Mouse (Mus musculus) heart, embryonic 12.5 days (tissue): ENCODE results near the gene Krtap5-4. TPM values are rescaled to one million over a fixed set of nuclear protein-coding genes. Genes with fewer than 3 reads are reported as not detected.

Experiments
- ATAC-seq: fragments of 200-750 bp; cut with Nextera tagmentation; 2 replicates; pipeline ENCODE4 v1.8.0; 2017; ENCODE audit warnings: moderate TSS enrichment, moderate library complexity; ENCODE audit not compliant: insufficient number of reproducible peaks, low FRiP score
- H3K27ac ChIP-seq: fragments of 300-500 bp; sonication (generic); 2 replicates; pipeline ENCODE4 v1.5.1; 2016; ENCODE audit warnings: mild to moderate bottlenecking, moderate library complexity; ENCODE audit not compliant: poor library complexity, severe bottlenecking
- H3K27me3 ChIP-seq: fragments of 300-500 bp; sonication (generic); replicated peaks from 2 replicates; pipeline ENCODE4 v1.6.1; 2016; ENCODE audit warnings: mild to moderate bottlenecking, moderate library complexity
- H3K36me3 ChIP-seq: fragments of 300-500 bp; sonication (generic); 2 replicates; pipeline ENCODE4 v1.6.1; 2016; ENCODE audit warnings: mild to moderate bottlenecking, moderate library complexity
- H3K4me1 ChIP-seq: fragments of 300-500 bp; sonication (generic); replicated peaks from 2 replicates; pipeline ENCODE4 v1.6.1; 2016; ENCODE audit warnings: mild to moderate bottlenecking
- H3K4me2 ChIP-seq: fragments of 300-500 bp; sonication (generic); 2 replicates; pipeline ENCODE4 v1.6.1; 2016; ENCODE audit warnings: mild to moderate bottlenecking, moderate library complexity
- H3K4me3 ChIP-seq: fragments of 300-500 bp; sonication (generic); 2 replicates; pipeline ENCODE4 v1.5.1; 2016; ENCODE audit warnings: mild to moderate bottlenecking
- H3K9ac ChIP-seq: fragments of 300-500 bp; sonication (generic); 2 replicates; pipeline ENCODE4 v1.6.1; 2016; ENCODE audit warnings: mild to moderate bottlenecking, moderate library complexity
- H3K9me3 ChIP-seq: fragments of 300-500 bp; sonication (generic); replicated peaks from 2 replicates; pipeline ENCODE4 v1.6.1; 2016; ENCODE audit warnings: mild to moderate bottlenecking, moderate library complexity
- WGBS: fragments of 180-500 bp; shearing (Covaris S2); methylation state at CpG from one replicate; pipeline ENCODE4 v1.1.7; 2016; 5-methylcytosine and 5-hydroxymethylcytosine counted together
- polyA plus RNA-seq: library from polyadenylated mRNA; unstranded; fragments of >200 nt; fragmentation: Nextera tagmentation; extraction: Ambion mirVana; gene quantifications from 2 replicates; pipeline ENCODE4 v1.2.1, GENCODE M21; 2016

Gene Krtap5-4
- polyA plus RNA-seq, 1 experiment from 2014 or later: not detected

- Histone ChIP-seq H3K9me3 (no peaks in the 10 kb centered on the region), H3K4me2 (no peak overlapping the region), H3K9ac (no peak overlapping the region), H3K27ac (no peak overlapping the region), H3K27me3 (no peaks in the 10 kb centered on the region), H3K4me3 (no peak overlapping the region), H3K36me3 (no peaks in the 10 kb centered on the region), H3K4me1 (peaks cover 14% of the 10 kb centered on the region; the same call in 1 of the 2 replicates)
- 73% methylated on average over 10 of the region's 10 CpGs for WGBS
- ATAC-seq: no peak
Measured at GRCm38 (mm10) chr7:142341564-142342246, 38.4 kb downstream of the Krtap5-4 start.

GRCm38 (mm10) chr7:142342247-142342640 lies 38.9 kb downstream of the Krtap5-4 start:
- Histone ChIP-seq H3K27ac (no peak overlapping the region), H3K36me3 (no peaks in the 10 kb centered on the region), H3K4me3 (no peak overlapping the region), H3K4me2 (no peak overlapping the region), H3K9me3 (no peaks in the 10 kb centered on the region), H3K27me3 (no peaks in the 10 kb centered on the region), H3K9ac (no peak overlapping the region), H3K4me1 (peaks cover 14% of the 10 kb centered on the region; the same call in 1 of the 2 replicates)
- ATAC-seq: no peak
- WGBS: 72% methylated on average over 3 of the region's 3 CpGs

- H3K4me2 ChIP-seq: no peak overlapping the region
- no peaks in the 10 kb centered on the region for H3K27me3 ChIP-seq
- H3K4me3 ChIP-seq: no peak overlapping the region
- H3K9me3 ChIP-seq: no peaks in the 10 kb centered on the region
- ATAC-seq: no peak
- H3K4me1 ChIP-seq: no peaks in the 10 kb centered on the region
- no peak overlapping the region for H3K27ac ChIP-seq
- no peaks in the 10 kb centered on the region for H3K36me3 ChIP-seq
- 61% methylated on average over 4 of the region's 4 CpGs for WGBS
- H3K9ac ChIP-seq: no peak overlapping the region
Measured at GRCm38 (mm10) chr7:142347542-142347941, 44.2 kb downstream of the Krtap5-4 start.

GRCm38 (mm10) chr7:142349308-142349961 lies 46.1 kb downstream of the Krtap5-4 start:
- Histone ChIP-seq H3K9me3 (no peaks in the 10 kb centered on the region), H3K27me3 (no peaks in the 10 kb centered on the region), H3K4me1 (peaks cover 7% of the 10 kb centered on the region), H3K36me3 (no peaks in the 10 kb centered on the region), H3K9ac (no peak overlapping the region), H3K4me2 (no peak overlapping the region), H3K27ac (no peak overlapping the region), H3K4me3 (no peak overlapping the region)
- 41% methylated on average over 9 of the region's 9 CpGs for WGBS
- no peak for ATAC-seq

GRCm38 (mm10) chr7:142351569-142351968 lies 48.2 kb downstream of the Krtap5-4 start:
- Histone ChIP-seq H3K4me1 (peaks cover 24% of the 10 kb centered on the region), H3K36me3 (no peaks in the 10 kb centered on the region), H3K4me3 (no peak overlapping the region), H3K27ac (no peak overlapping the region), H3K9me3 (no peaks in the 10 kb centered on the region), H3K4me2 (no peak overlapping the region), H3K27me3 (no peaks in the 10 kb centered on the region), H3K9ac (no peak overlapping the region)
- 64% methylated on average over 5 of the region's 5 CpGs for WGBS
- no peak for ATAC-seq

- peaks cover 24% of the 10 kb centered on the region for H3K4me1 ChIP-seq
- no peaks in the 10 kb centered on the region for H3K27me3 ChIP-seq
- H3K4me2 ChIP-seq: no peak overlapping the region
- no peaks in the 10 kb centered on the region for H3K9me3 ChIP-seq
- H3K27ac ChIP-seq: no peak overlapping the region
- no peaks in the 10 kb centered on the region for H3K36me3 ChIP-seq
- H3K4me3 ChIP-seq: no peak overlapping the region
- no peak overlapping the region for H3K9ac ChIP-seq
- 49% methylated on average over 5 of the region's 5 CpGs for WGBS
- no peak for ATAC-seq
Measured at GRCm38 (mm10) chr7:142353854-142354253, 50.5 kb downstream of the Krtap5-4 start.

Other genes with a start within 250 kb of the Krtap5-4 start
- 42.7 and 43.6 TPM in 2 replicates for gene Mob2, start 242.5 kb upstream of the Krtap5-4 start, polyA plus RNA-seq
- gene Dusp8, start 207.7 kb upstream of the Krtap5-4 start, polyA plus RNA-seq: 17.7 and 17.8 TPM in 2 replicates
- not detected in 2 replicates for gene Gm45618, start 182.8 kb upstream of the Krtap5-4 start, polyA plus RNA-seq
- not detected in 2 replicates for gene Gm39115, start 167.5 kb upstream of the Krtap5-4 start, polyA plus RNA-seq
- gene Gm45337, start 158.9 kb upstream of the Krtap5-4 start, polyA plus RNA-seq: not detected in 2 replicates
- gene Gm29735, start 146.4 kb upstream of the Krtap5-4 start, polyA plus RNA-seq: not detected in 2 replicates
- not detected in 2 replicates for gene Gm4553, start 137.8 kb upstream of the Krtap5-4 start, polyA plus RNA-seq
- gene Krtap5-2, start 127.5 kb upstream of the Krtap5-4 start, polyA plus RNA-seq: not detected in 2 replicates
- not detected in 2 replicates for gene Gm10153, start 113.2 kb upstream of the Krtap5-4 start, polyA plus RNA-seq
- gene Krtap5-3, start 102.2 kb upstream of the Krtap5-4 start, polyA plus RNA-seq: not detected in 2 replicates
- gene Gm7579, start 91.7 kb upstream of the Krtap5-4 start, polyA plus RNA-seq: not detected in 2 replicates
- not detected in 2 replicates for gene Krtap5-5, start 73.6 kb upstream of the Krtap5-4 start, polyA plus RNA-seq
- gene Gm40460, start 62.5 kb upstream of the Krtap5-4 start, polyA plus RNA-seq: not detected in 2 replicates
- not detected in 2 replicates for gene Gm2431, start 45.2 kb upstream of the Krtap5-4 start, polyA plus RNA-seq
- not detected in 2 replicates for gene Gm4559, start 29.2 kb upstream of the Krtap5-4 start, polyA plus RNA-seq
- gene Krtap5-1, start 6.4 kb upstream of the Krtap5-4 start, polyA plus RNA-seq: not detected in 2 replicates
- 5.4 and 7.4 TPM in 2 replicates for gene Ifitm10, start 70.2 kb downstream of the Krtap5-4 start, polyA plus RNA-seq
- 3.0 TPM in 1 of 2 replicates, not detected in the other for gene Gm49369, start 79.1 kb downstream of the Krtap5-4 start, polyA plus RNA-seq
- 431 and 436 TPM in 2 replicates for gene Ctsd, start 84.5 kb downstream of the Krtap5-4 start, polyA plus RNA-seq
- 0.28 and 0.57 TPM in 2 replicates for gene Syt8, start 131.3 kb downstream of the Krtap5-4 start, polyA plus RNA-seq
- 50.6 and 53.5 TPM in 2 replicates for gene Tnni2, start 138.3 kb downstream of the Krtap5-4 start, polyA plus RNA-seq
- gene Lsp1, start 157.3 kb downstream of the Krtap5-4 start, polyA plus RNA-seq: 33.4 and 38.4 TPM in 2 replicates
- gene Tnnt3, start 195.3 kb downstream of the Krtap5-4 start, polyA plus RNA-seq: 6.4 and 9.3 TPM in 2 replicates
- gene Mrpl23, start 229.1 kb downstream of the Krtap5-4 start, polyA plus RNA-seq: 12.0 and 15.2 TPM in 2 replicates